Mouse (Mus musculus): ENCODE data around the gene Oprl1.

Gene Oprl1

GRCm38 (mm10) chr2:181766672-181767557 lies 52.1 kb downstream of the Oprl1 start:
- DNase-seq = peak; percentile 59 to 78

GRCm38 (mm10) chr2:181768451-181768850 lies 53.6 kb downstream of the Oprl1 start:
- no peak for DNase-seq

GRCm38 (mm10) chr2:181769397-181769796 lies 54.6 kb downstream of the Oprl1 start:
- peak; percentile 43 to 47 for DNase-seq
